Mouse (Mus musculus): ENCODE data around the gene Tcp11l2. TPM values are rescaled to one million over a fixed set of nuclear protein-coding genes. Genes with fewer than 3 reads are reported as not detected.

Gene Tcp11l2
- total RNA-seq, 1 experiment: 2.8 TPM

DNA sequence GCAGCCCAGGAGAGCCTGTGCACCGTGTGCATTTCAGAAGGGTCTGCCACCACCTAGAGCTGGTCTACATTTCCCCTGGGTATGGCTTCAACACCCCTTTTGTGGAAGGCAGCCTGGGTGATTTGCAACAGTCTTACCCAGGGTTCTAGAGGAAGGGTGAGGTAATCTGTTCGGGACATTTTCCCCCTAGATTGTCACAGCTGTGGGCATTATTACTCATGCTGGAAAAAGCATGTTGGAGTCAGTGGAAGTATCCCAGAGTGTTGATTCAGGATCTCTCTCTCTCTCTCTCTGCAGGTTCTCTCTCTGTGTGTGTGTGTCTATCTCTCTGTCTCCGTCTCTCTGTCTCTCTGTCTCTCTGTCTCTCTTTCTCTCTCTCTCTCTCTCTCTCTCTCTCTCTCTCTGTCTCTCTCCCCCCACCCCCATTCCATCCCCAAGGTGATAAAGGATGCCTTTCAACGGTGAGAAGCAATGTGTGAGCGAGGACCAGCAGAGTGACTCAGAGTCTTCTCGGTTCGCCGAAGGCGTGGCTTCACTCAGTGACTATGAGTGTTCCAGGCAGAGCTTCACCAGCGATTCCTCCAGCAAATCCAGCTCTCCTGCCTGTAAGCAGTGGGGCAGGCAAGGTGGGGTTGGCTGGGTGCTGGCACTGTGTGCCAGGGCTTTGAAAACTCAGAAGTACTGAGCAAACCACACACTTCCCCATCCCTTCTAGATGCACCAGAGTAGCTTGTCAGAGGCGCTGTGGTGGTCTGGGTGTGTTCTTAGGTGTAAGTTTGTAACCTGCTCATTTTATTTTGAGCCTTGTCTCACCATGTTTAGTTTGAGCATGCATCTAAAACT, 8.2 kb downstream of the Tcp11l2 start:
- no peak for TF ChIP-seq ZC3H11A (IDR thresholded peaks at IDR 0.05; ENCODE audit: borderline replicate concordance, low read depth, low read length)
- no peak overlapping the region for H3K4me3 ChIP-seq (ENCODE audit: insufficient read depth in 1 of 2, low read depth in 1 of 2, low read length in 2 of 2, poor library complexity in 1 of 2, severe bottlenecking in 1 of 2)
- H3K9me3 ChIP-seq (ENCODE audit: control insufficient read depth, insufficient read depth, low read depth, low read length): no peaks in the 10 kb centered on the region
- in situ Hi-C loops (cut with MboI; ENCODE audit: low sequenced_read_pairs in 2 of 2, unreplicated experiment in 2 of 2): no loop called here
- no peaks in the 10 kb centered on the region for H3K4me1 ChIP-seq (ENCODE audit: control insufficient read depth in 2 of 2, insufficient read depth in 2 of 2, low read length in 2 of 2, poor library complexity in 1 of 2)
- DNase-seq (ENCODE audit: low read depth, low spot score): no peak
- H3K27ac ChIP-seq (ENCODE audit: insufficient read depth, low read depth, low read length, poor library complexity, severe bottlenecking): no peak overlapping the region
- H3K36me3 ChIP-seq (ENCODE audit: control insufficient read depth, insufficient read depth, low read length, poor library complexity, severe bottlenecking): no peaks in the 10 kb centered on the region
- H3K9ac ChIP-seq (ENCODE audit: insufficient read depth, low read depth, low read length, poor library complexity, severe bottlenecking): no peak overlapping the region

DNA sequence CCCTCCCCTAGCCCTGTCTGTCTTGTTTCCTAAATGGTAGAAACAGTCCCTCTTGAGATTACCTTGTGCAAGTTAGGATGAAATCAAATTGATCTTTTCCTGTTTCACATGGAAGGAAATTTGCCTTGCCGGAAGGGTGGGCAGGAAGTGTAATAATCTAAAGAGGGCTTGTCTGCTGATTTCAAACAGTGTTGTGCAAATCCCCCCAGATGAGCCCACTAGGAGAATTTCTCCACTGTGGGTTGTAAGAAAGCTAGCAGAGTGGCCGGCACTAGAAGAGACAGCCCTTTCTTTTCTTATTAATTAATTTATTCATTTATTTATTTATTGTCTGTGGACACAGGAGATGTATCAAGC, 8.8 kb downstream of the Tcp11l2 start:
- Histone ChIP-seq H3K9me3 (ENCODE audit: control insufficient read depth, insufficient read depth, low read depth, low read length) (no peaks in the 10 kb centered on the region), H3K36me3 (ENCODE audit: control insufficient read depth, insufficient read depth, low read length, poor library complexity, severe bottlenecking) (no peaks in the 10 kb centered on the region), H3K27ac (ENCODE audit: insufficient read depth, low read depth, low read length, poor library complexity, severe bottlenecking) (no peak overlapping the region), H3K9ac (ENCODE audit: insufficient read depth, low read depth, low read length, poor library complexity, severe bottlenecking) (no peak overlapping the region), H3K4me1 (ENCODE audit: control insufficient read depth in 2 of 2, insufficient read depth in 2 of 2, low read length in 2 of 2, poor library complexity in 1 of 2) (no peaks in the 10 kb centered on the region), H3K4me3 (ENCODE audit: insufficient read depth in 1 of 2, low read depth in 1 of 2, low read length in 2 of 2, poor library complexity in 1 of 2, severe bottlenecking in 1 of 2) (no peak overlapping the region)
- TF ChIP-seq HCFC1 (IDR thresholded peaks at IDR 0.05; ENCODE audit: borderline replicate concordance, insufficient read depth, low read length): no peak
- TF ChIP-seq ZNF384 (IDR thresholded peaks at IDR 0.05; ENCODE audit: low read depth, low read length): no peak
- no peak for TF ChIP-seq CHD2 (IDR thresholded peaks at IDR 0.05; ENCODE audit: low read depth, low read length)
- no peak for TF ChIP-seq MAFK (IDR thresholded peaks at IDR 0.05; ENCODE audit: insufficient read depth, low read depth, low read length)
- no peak for TF ChIP-seq ZC3H11A (IDR thresholded peaks at IDR 0.05; ENCODE audit: borderline replicate concordance, low read depth, low read length)
- in situ Hi-C loops (cut with MboI; ENCODE audit: low sequenced_read_pairs in 2 of 2, unreplicated experiment in 2 of 2): no loop called here
- no peak for DNase-seq (ENCODE audit: low read depth, low spot score)

- no peak for DNase-seq (ENCODE audit: low read depth, low spot score)
- no peaks in the 10 kb centered on the region for H3K36me3 ChIP-seq (ENCODE audit: control insufficient read depth, insufficient read depth, low read length, poor library complexity, severe bottlenecking)
- TF ChIP-seq CHD2 (IDR thresholded peaks at IDR 0.05; ENCODE audit: low read depth, low read length) (no peak), HCFC1 (IDR thresholded peaks at IDR 0.05; ENCODE audit: borderline replicate concordance, insufficient read depth, low read length) (no peak), MAFK (IDR thresholded peaks at IDR 0.05; ENCODE audit: insufficient read depth, low read depth, low read length) (no peak)
- in situ Hi-C loops (cut with MboI; ENCODE audit: low sequenced_read_pairs in 2 of 2, unreplicated experiment in 2 of 2): no loop called here
- H3K27ac ChIP-seq (ENCODE audit: insufficient read depth, low read depth, low read length, poor library complexity, severe bottlenecking): no peak overlapping the region
- no peak overlapping the region for H3K4me3 ChIP-seq (ENCODE audit: insufficient read depth in 1 of 2, low read depth in 1 of 2, low read length in 2 of 2, poor library complexity in 1 of 2, severe bottlenecking in 1 of 2)
- H3K9ac ChIP-seq (ENCODE audit: insufficient read depth, low read depth, low read length, poor library complexity, severe bottlenecking): no peak overlapping the region
- H3K4me1 ChIP-seq (ENCODE audit: control insufficient read depth in 2 of 2, insufficient read depth in 2 of 2, low read length in 2 of 2, poor library complexity in 1 of 2): peaks cover 5 to 7% of the 10 kb centered on the region in 2 experiments
- H3K9me3 ChIP-seq (ENCODE audit: control insufficient read depth, insufficient read depth, low read depth, low read length): no peaks in the 10 kb centered on the region
Measured at GRCm38 (mm10) chr10:84590956-84591355, 14.5 kb downstream of the Tcp11l2 start.

DNA sequence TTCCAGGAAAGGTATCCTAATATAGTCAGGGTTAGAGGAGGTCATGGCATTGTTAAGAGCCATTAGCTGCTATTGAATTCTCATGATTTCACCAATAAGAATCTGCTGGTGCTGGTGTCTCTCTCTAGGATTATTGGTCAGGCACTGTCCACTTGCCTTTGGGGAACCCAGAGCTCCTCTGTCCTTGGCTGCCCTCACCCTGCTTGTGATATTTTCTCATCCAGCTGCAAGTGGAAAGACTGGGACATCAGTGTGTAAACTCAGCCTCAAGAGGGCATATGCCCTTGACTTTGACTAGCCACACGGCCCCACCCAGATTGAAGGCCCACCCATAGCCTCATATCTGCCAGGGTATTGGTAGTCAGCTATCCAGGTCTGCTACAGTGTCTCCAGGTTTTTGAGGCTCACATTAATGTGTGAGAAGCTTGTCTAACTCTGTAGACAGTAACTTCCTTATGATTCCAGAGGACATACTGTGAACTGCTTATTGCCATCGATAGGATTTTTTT, 15.3 kb downstream of the Tcp11l2 start:
- in situ Hi-C loops (cut with MboI; ENCODE audit: low sequenced_read_pairs in 2 of 2, unreplicated experiment in 2 of 2): no loop called here
- Histone ChIP-seq H3K27ac (ENCODE audit: insufficient read depth, low read depth, low read length, poor library complexity, severe bottlenecking) (no peak overlapping the region), H3K4me3 (ENCODE audit: insufficient read depth in 1 of 2, low read depth in 1 of 2, low read length in 2 of 2, poor library complexity in 1 of 2, severe bottlenecking in 1 of 2) (no peak overlapping the region), H3K9me3 (ENCODE audit: control insufficient read depth, insufficient read depth, low read depth, low read length) (no peaks in the 10 kb centered on the region), H3K4me1 (ENCODE audit: control insufficient read depth in 2 of 2, insufficient read depth in 2 of 2, low read length in 2 of 2, poor library complexity in 1 of 2) (peaks cover 5 to 7% of the 10 kb centered on the region in 2 experiments), H3K9ac (ENCODE audit: insufficient read depth, low read depth, low read length, poor library complexity, severe bottlenecking) (no peak overlapping the region), H3K36me3 (ENCODE audit: control insufficient read depth, insufficient read depth, low read length, poor library complexity, severe bottlenecking) (no peaks in the 10 kb centered on the region)
- TF ChIP-seq HCFC1 (IDR thresholded peaks at IDR 0.05; ENCODE audit: borderline replicate concordance, insufficient read depth, low read length): no peak
- TF ChIP-seq ZC3H11A (IDR thresholded peaks at IDR 0.05; ENCODE audit: borderline replicate concordance, low read depth, low read length): no peak
- TF ChIP-seq ZNF384 (IDR thresholded peaks at IDR 0.05; ENCODE audit: low read depth, low read length): no peak
- TF ChIP-seq CHD2 (IDR thresholded peaks at IDR 0.05; ENCODE audit: low read depth, low read length): no peak
- no peak for TF ChIP-seq MAFK (IDR thresholded peaks at IDR 0.05; ENCODE audit: insufficient read depth, low read depth, low read length)
- no peak for DNase-seq (ENCODE audit: low read depth, low spot score)

DNA sequence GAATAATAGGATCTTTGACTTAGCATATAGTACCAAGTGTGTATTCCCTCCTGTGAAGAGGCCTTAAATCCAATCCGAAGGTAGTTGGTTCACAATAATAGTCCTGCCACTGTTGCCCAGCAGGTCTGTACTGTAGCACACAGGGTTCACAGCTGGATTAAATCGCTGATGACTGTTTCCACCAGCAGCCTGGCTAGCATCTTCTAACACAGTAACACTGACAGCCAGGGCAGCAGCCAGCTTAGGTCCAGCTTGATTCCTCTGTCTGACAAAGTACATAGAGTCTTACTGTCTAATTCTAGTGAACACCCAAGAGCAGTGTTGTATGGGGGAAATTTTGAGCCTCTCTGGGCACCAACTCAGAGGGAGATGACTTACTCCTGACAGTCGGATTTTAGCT, 16.3 kb downstream of the Tcp11l2 start:
- no peaks in the 10 kb centered on the region for H3K36me3 ChIP-seq (ENCODE audit: control insufficient read depth, insufficient read depth, low read length, poor library complexity, severe bottlenecking)
- TF ChIP-seq ZC3H11A (IDR thresholded peaks at IDR 0.05; ENCODE audit: borderline replicate concordance, low read depth, low read length) (no peak), ZNF384 (IDR thresholded peaks at IDR 0.05; ENCODE audit: low read depth, low read length) (no peak), HCFC1 (IDR thresholded peaks at IDR 0.05; ENCODE audit: borderline replicate concordance, insufficient read depth, low read length) (no peak), MAFK (IDR thresholded peaks at IDR 0.05; ENCODE audit: insufficient read depth, low read depth, low read length) (no peak), CHD2 (IDR thresholded peaks at IDR 0.05; ENCODE audit: low read depth, low read length) (no peak)
- H3K9ac ChIP-seq (ENCODE audit: insufficient read depth, low read depth, low read length, poor library complexity, severe bottlenecking): no peak overlapping the region
- in situ Hi-C loops (cut with MboI; ENCODE audit: low sequenced_read_pairs in 2 of 2, unreplicated experiment in 2 of 2): no loop called here
- H3K27ac ChIP-seq (ENCODE audit: insufficient read depth, low read depth, low read length, poor library complexity, severe bottlenecking): no peak overlapping the region
- H3K4me1 ChIP-seq (ENCODE audit: control insufficient read depth in 2 of 2, insufficient read depth in 2 of 2, low read length in 2 of 2, poor library complexity in 1 of 2): peaks cover 5 to 7% of the 10 kb centered on the region in 2 experiments
- H3K4me3 ChIP-seq (ENCODE audit: insufficient read depth in 1 of 2, low read depth in 1 of 2, low read length in 2 of 2, poor library complexity in 1 of 2, severe bottlenecking in 1 of 2): no peak overlapping the region
- no peak for DNase-seq (ENCODE audit: low read depth, low spot score)
- no peaks in the 10 kb centered on the region for H3K9me3 ChIP-seq (ENCODE audit: control insufficient read depth, insufficient read depth, low read depth, low read length)

All from ES-E14 (cell line).